Mouse (Mus musculus): Measurements from ENCODE around the gene Shisa5. TPM values are rescaled to one million over a fixed set of nuclear protein-coding genes. Genes with fewer than 3 reads are reported as not detected.

The Shisa5 gene
- polyA plus RNA-seq (2014; fragmentation: Nextera tagmentation; extraction: Ambion mirVana) = 30.9 and 34.7 TPM in 2 replicates

GRCm38 (mm10) chr9:109038086-109038895 is at the start of gene Shisa5:
Gene Shisa5 (plus strand): TSS chr9:109038565.
- ATAC-seq (ENCODE audit: insufficient read depth, low FRiP score, low TSS enrichment) = peak; percentile 76
- WGBS = 0% methylated on average over 37 of the region's 40 CpGs
- Histone ChIP-seq H3K36me3 (ENCODE audit: control insufficient read depth, insufficient read depth, low read length) (no peaks in the 10 kb centered on the region), H3K4me2 (ENCODE audit: low read depth) (peak within 1 kb of the TSS; percentile 87), H3K9ac (ENCODE audit: low read length) (peak within 1 kb of the TSS; percentile 73), H3K27me3 (ENCODE audit: control insufficient read depth, insufficient read depth, low read length) (no peaks in the 10 kb centered on the region), H3K4me3 (ENCODE audit: low read depth, low read length) (peak within 1 kb of the TSS; percentile 56), H3K9me3 (ENCODE audit: control insufficient read depth, low read length) (no peaks in the 10 kb centered on the region), H3K27ac (ENCODE audit: low read depth, low read length) (no peak within 1 kb of the TSS), H3K4me1 (ENCODE audit: control insufficient read depth, insufficient read depth, low read length) (no peaks in the 10 kb centered on the region)
- peak; percentile 82 for DNase-seq (ENCODE audit: low spot score)

- H3K4me2 ChIP-seq (ENCODE audit: low read depth) = no peak overlapping the region
- ATAC-seq (ENCODE audit: insufficient read depth, low FRiP score, low TSS enrichment) (no peak), DNase-seq (ENCODE audit: low spot score) (no peak)
- H3K9me3 ChIP-seq (ENCODE audit: control insufficient read depth, low read length) = no peaks in the 10 kb centered on the region
- no peak overlapping the region for H3K4me3 ChIP-seq (ENCODE audit: low read depth, low read length)
- no peak overlapping the region for H3K27ac ChIP-seq (ENCODE audit: low read depth, low read length)
- H3K36me3 ChIP-seq (ENCODE audit: control insufficient read depth, insufficient read depth, low read length) = no peaks in the 10 kb centered on the region; the same call in 1 of the 2 replicates
- WGBS = 78% methylated on average over 4 of the region's 4 CpGs
- H3K27me3 ChIP-seq (ENCODE audit: control insufficient read depth, insufficient read depth, low read length) = no peaks in the 10 kb centered on the region
- H3K9ac ChIP-seq (ENCODE audit: low read length) = no peak overlapping the region
- peaks cover 5% of the 10 kb centered on the region for H3K4me1 ChIP-seq (ENCODE audit: control insufficient read depth, insufficient read depth, low read length)
Measured at GRCm38 (mm10) chr9:108989802-108990461, 48.4 kb upstream of the Shisa5 start.

- DNase-seq (ENCODE audit: low spot score) (no peak), ATAC-seq (ENCODE audit: insufficient read depth, low FRiP score, low TSS enrichment) (no peak)
- H3K9me3 ChIP-seq (ENCODE audit: control insufficient read depth, low read length) = no peaks in the 10 kb centered on the region
- no peak overlapping the region for H3K27ac ChIP-seq (ENCODE audit: low read depth, low read length)
- no peak overlapping the region for H3K4me3 ChIP-seq (ENCODE audit: low read depth, low read length)
- H3K27me3 ChIP-seq (ENCODE audit: control insufficient read depth, insufficient read depth, low read length) = no peaks in the 10 kb centered on the region
- H3K36me3 ChIP-seq (ENCODE audit: control insufficient read depth, insufficient read depth, low read length) = no peaks in the 10 kb centered on the region; the same call in 1 of the 2 replicates
- H3K9ac ChIP-seq (ENCODE audit: low read length) = no peak overlapping the region; the same call in 1 of the 2 replicates
- H3K4me1 ChIP-seq (ENCODE audit: control insufficient read depth, insufficient read depth, low read length) = peaks cover 5% of the 10 kb centered on the region
- 74% methylated on average over 7 of the region's 7 CpGs for WGBS
- no peak overlapping the region for H3K4me2 ChIP-seq (ENCODE audit: low read depth)
Measured at GRCm38 (mm10) chr9:108990462-108990820, 47.9 kb upstream of the Shisa5 start.

GRCm38 (mm10) chr9:108991428-108992084 is 46.8 kb upstream of the Shisa5 start, which contains the start of gene Pfkfb4:
Gene Pfkfb4 (plus strand): TSS chr9:108991778.
- Histone ChIP-seq H3K4me3 (ENCODE audit: low read depth, low read length) (peak within 1 kb of the TSS; percentile 52), H3K27ac (ENCODE audit: low read depth, low read length) (peak within 1 kb of the TSS; percentile 70), H3K9ac (ENCODE audit: low read length) (peak within 1 kb of the TSS; percentile 72), H3K4me2 (ENCODE audit: low read depth) (peak within 1 kb of the TSS; percentile 80), H3K4me1 (ENCODE audit: control insufficient read depth, insufficient read depth, low read length) (peaks cover 5% of the 10 kb centered on the region), H3K36me3 (ENCODE audit: control insufficient read depth, insufficient read depth, low read length) (no peaks in the 10 kb centered on the region; the same call in 1 of the 2 replicates), H3K27me3 (ENCODE audit: control insufficient read depth, insufficient read depth, low read length) (no peaks in the 10 kb centered on the region), H3K9me3 (ENCODE audit: control insufficient read depth, low read length) (no peaks in the 10 kb centered on the region)
- peak; percentile 93 for ATAC-seq (ENCODE audit: insufficient read depth, low FRiP score, low TSS enrichment)
- DNase-seq (ENCODE audit: low spot score) = peak; percentile 92
- WGBS = 2% methylated on average over 31 of the region's 31 CpGs

GRCm38 (mm10) chr9:108992085-108992469 is 46.3 kb upstream of the Shisa5 start:
- WGBS = 10% methylated on average over 18 of the region's 18 CpGs
- H3K4me1 ChIP-seq (ENCODE audit: control insufficient read depth, insufficient read depth, low read length) = peaks cover 5% of the 10 kb centered on the region
- ATAC-seq (ENCODE audit: insufficient read depth, low FRiP score, low TSS enrichment) = no peak
- H3K4me3 ChIP-seq (ENCODE audit: low read depth, low read length) = peak overlapping the region; percentile 52
- no peak overlapping the region for H3K27ac ChIP-seq (ENCODE audit: low read depth, low read length)
- DNase-seq (ENCODE audit: low spot score) = no peak
- peak overlapping the region; percentile 72 for H3K9ac ChIP-seq (ENCODE audit: low read length)
- H3K9me3 ChIP-seq (ENCODE audit: control insufficient read depth, low read length) = no peaks in the 10 kb centered on the region
- H3K27me3 ChIP-seq (ENCODE audit: control insufficient read depth, insufficient read depth, low read length) = no peaks in the 10 kb centered on the region
- H3K4me2 ChIP-seq (ENCODE audit: low read depth) = peak overlapping the region; percentile 80
- H3K36me3 ChIP-seq (ENCODE audit: control insufficient read depth, insufficient read depth, low read length) = no peaks in the 10 kb centered on the region; the same call in 1 of the 2 replicates

GRCm38 (mm10) chr9:108992620-108993361 is 45.6 kb upstream of the Shisa5 start:
- peak overlapping the region; percentile 52; the same call in 1 of the 2 replicates for H3K4me3 ChIP-seq (ENCODE audit: low read depth, low read length)
- DNase-seq (ENCODE audit: low spot score) (no peak), ATAC-seq (ENCODE audit: insufficient read depth, low FRiP score, low TSS enrichment) (no peak)
- no peaks in the 10 kb centered on the region; the same call in 1 of the 2 replicates for H3K36me3 ChIP-seq (ENCODE audit: control insufficient read depth, insufficient read depth, low read length)
- no peaks in the 10 kb centered on the region for H3K27me3 ChIP-seq (ENCODE audit: control insufficient read depth, insufficient read depth, low read length)
- peak overlapping the region; percentile 72; the same call in 1 of the 2 replicates for H3K9ac ChIP-seq (ENCODE audit: low read length)
- peak overlapping the region; percentile 80 for H3K4me2 ChIP-seq (ENCODE audit: low read depth)
- no peaks in the 10 kb centered on the region for H3K9me3 ChIP-seq (ENCODE audit: control insufficient read depth, low read length)
- peaks cover 5% of the 10 kb centered on the region for H3K4me1 ChIP-seq (ENCODE audit: control insufficient read depth, insufficient read depth, low read length)
- no peak overlapping the region for H3K27ac ChIP-seq (ENCODE audit: low read depth, low read length)
- WGBS = 84% methylated on average over 9 of the region's 9 CpGs

- WGBS = 78% methylated on average over 9 of the region's 9 CpGs
- H3K9ac ChIP-seq (ENCODE audit: low read length) = no peak overlapping the region
- H3K4me2 ChIP-seq (ENCODE audit: low read depth) = no peak overlapping the region
- no peaks in the 10 kb centered on the region for H3K9me3 ChIP-seq (ENCODE audit: control insufficient read depth, low read length)
- ATAC-seq (ENCODE audit: insufficient read depth, low FRiP score, low TSS enrichment) = no peak
- no peaks in the 10 kb centered on the region; the same call in 1 of the 2 replicates for H3K36me3 ChIP-seq (ENCODE audit: control insufficient read depth, insufficient read depth, low read length)
- no peaks in the 10 kb centered on the region for H3K27me3 ChIP-seq (ENCODE audit: control insufficient read depth, insufficient read depth, low read length)
- no peak overlapping the region for H3K4me3 ChIP-seq (ENCODE audit: low read depth, low read length)
- no peak for DNase-seq (ENCODE audit: low spot score)
- no peak overlapping the region for H3K27ac ChIP-seq (ENCODE audit: low read depth, low read length)
- peaks cover 5% of the 10 kb centered on the region for H3K4me1 ChIP-seq (ENCODE audit: control insufficient read depth, insufficient read depth, low read length)
Measured at GRCm38 (mm10) chr9:108996411-108996810, 42.0 kb upstream of the Shisa5 start.

All from neural tube, embryonic 11.5 days (tissue).